Mouse (Mus musculus) forebrain, embryonic 11.5 days (tissue): ENCODE results near the gene Thoc6. TPM values are rescaled to one million over a fixed set of nuclear protein-coding genes. Genes with fewer than 3 reads are reported as not detected.

Experiments used
- ATAC-seq: fragments of 200-750 bp; cut with Nextera tagmentation; replicated peaks from 2 replicates; pipeline ENCODE4 v1.8.0; 2017; ENCODE audit warnings: moderate TSS enrichment; ENCODE audit not compliant: low FRiP score
- DNase-seq: peaks from one replicate; pipeline ENCODE4 v3.0.0-alpha.2; 2017; ENCODE audit warnings: low spot score
- H3K27ac ChIP-seq: fragments of 300-500 bp; sonication (generic); 2 replicates; pipeline ENCODE4 v1.5.1; 2014; ENCODE audit warnings: low read depth, low read length
- H3K27me3 ChIP-seq: fragments of 300-500 bp; sonication (generic); 2 replicates; pipeline ENCODE4 v1.6.1; 2014; ENCODE audit warnings: mild to moderate bottlenecking, low read length, mixed read lengths; ENCODE audit not compliant: control insufficient read depth, insufficient read depth
- H3K36me3 ChIP-seq: fragments of 300-500 bp; sonication (generic); 2 replicates; pipeline ENCODE4 v1.6.1; 2014; ENCODE audit warnings: mild to moderate bottlenecking, low read length, moderate library complexity, mixed read lengths; ENCODE audit not compliant: control insufficient read depth, insufficient read depth
- H3K4me1 ChIP-seq: fragments of 300-500 bp; sonication (generic); replicated peaks from 2 replicates; pipeline ENCODE4 v1.6.1; 2014; ENCODE audit warnings: low read length, mixed read lengths; ENCODE audit not compliant: control insufficient read depth, insufficient read depth
- H3K4me2 ChIP-seq: fragments of 300-500 bp; sonication (generic); 2 replicates; pipeline ENCODE4 v1.6.1; 2014; ENCODE audit warnings: low read depth, mild to moderate bottlenecking, low read length, moderate library complexity, mixed read lengths; ENCODE audit not compliant: severe bottlenecking
- H3K4me3 ChIP-seq: fragments of 300-500 bp; sonication (generic); 2 replicates; pipeline ENCODE4 v1.5.1; 2014; ENCODE audit warnings: low read depth, low read length
- H3K9ac ChIP-seq: fragments of 300-500 bp; sonication (generic); 2 replicates; pipeline ENCODE4 v1.6.1; 2014; ENCODE audit warnings: low read length
- H3K9me3 ChIP-seq: fragments of 300-500 bp; sonication (generic); 2 replicates; pipeline ENCODE4 v1.6.1; 2016; ENCODE audit warnings: low read length, mixed read lengths; ENCODE audit not compliant: control insufficient read depth
- WGBS: fragments of 180-500 bp; shearing (Covaris S2); extraction: QIAGEN DNeasy Blood & Tissue Kit; methylation state at CpG from one replicate; pipeline ENCODE4 v1.1.7; 2014; 5-methylcytosine and 5-hydroxymethylcytosine counted together
- polyA plus RNA-seq: library from polyadenylated mRNA; unstranded; fragments of >200 nt; fragmentation: Nextera tagmentation; extraction: Ambion mirVana; gene quantifications from 2 replicates; pipeline ENCODE4 v1.2.1, GENCODE M21; 2014

Gene Thoc6
- polyA plus RNA-seq, 1 experiment from 2014 or later = 56.6 TPM

GRCm38 (mm10) chr17:23674271-23674952 lies 730 bp upstream of the Thoc6 start:
- H3K27ac ChIP-seq = no peak overlapping the region
- H3K4me3 ChIP-seq = peak overlapping the region; percentile 44
- H3K27me3 ChIP-seq = peaks cover 18% of the 10 kb centered on the region
- H3K9ac ChIP-seq = peak overlapping the region; percentile 56
- 47% methylated on average over 9 of the region's 9 CpGs for WGBS
- DNase-seq = no peak
- ATAC-seq = no peak
- peak overlapping the region; percentile 78 for H3K4me2 ChIP-seq
- H3K9me3 ChIP-seq = no peaks in the 10 kb centered on the region
- no peaks in the 10 kb centered on the region for H3K36me3 ChIP-seq
- H3K4me1 ChIP-seq = peaks cover 9% of the 10 kb centered on the region; the same call in 1 of the 2 replicates

- Histone ChIP-seq H3K4me1 (peaks cover 9% of the 10 kb centered on the region; the same call in 1 of the 2 replicates), H3K27ac (no peak overlapping the region), H3K36me3 (no peaks in the 10 kb centered on the region), H3K9ac (no peak overlapping the region), H3K27me3 (peaks cover 8% of the 10 kb centered on the region), H3K4me3 (no peak overlapping the region), H3K4me2 (peak overlapping the region; percentile 78), H3K9me3 (no peaks in the 10 kb centered on the region)
- 73% methylated on average over 3 of the region's 3 CpGs for WGBS
- ATAC-seq (no peak), DNase-seq (no peak)
These were observed 921 bp downstream of the Thoc6 start for GRCm38 (mm10) chr17:23672761-23673160.

- no peak overlapping the region for H3K9ac ChIP-seq
- H3K9me3 ChIP-seq = no peaks in the 10 kb centered on the region
- 97% methylated on average over 3 of the region's 3 CpGs for WGBS
- DNase-seq (no peak), ATAC-seq (no peak)
- no peak overlapping the region for H3K4me3 ChIP-seq
- H3K4me1 ChIP-seq = peaks cover 9% of the 10 kb centered on the region; the same call in 1 of the 2 replicates
- no peak overlapping the region for H3K27ac ChIP-seq
- H3K36me3 ChIP-seq = no peaks in the 10 kb centered on the region
- no peak overlapping the region for H3K4me2 ChIP-seq
- H3K27me3 ChIP-seq = peaks cover 8% of the 10 kb centered on the region
These were observed 2.2 kb downstream of the Thoc6 start for GRCm38 (mm10) chr17:23671519-23671918.

- H3K27me3 ChIP-seq = peaks cover 6% of the 10 kb centered on the region
- H3K4me3 ChIP-seq = no peak overlapping the region
- no peak for DNase-seq
- no peak overlapping the region for H3K27ac ChIP-seq
- 95% methylated on average over 7 of the region's 7 CpGs for WGBS
- H3K4me2 ChIP-seq = no peak overlapping the region
- H3K36me3 ChIP-seq = no peaks in the 10 kb centered on the region
- no peak overlapping the region for H3K9ac ChIP-seq
- no peak for ATAC-seq
- H3K9me3 ChIP-seq = no peaks in the 10 kb centered on the region
- peaks cover 5% of the 10 kb centered on the region; the same call in 1 of the 2 replicates for H3K4me1 ChIP-seq
These were observed 3.1 kb downstream of the Thoc6 start for GRCm38 (mm10) chr17:23670516-23671074.

GRCm38 (mm10) chr17:23665511-23665910 lies 8.2 kb downstream of the Thoc6 start:
- Histone ChIP-seq H3K9ac (no peak overlapping the region), H3K27me3 (peaks cover 14% of the 10 kb centered on the region), H3K4me3 (no peak overlapping the region), H3K36me3 (no peaks in the 10 kb centered on the region), H3K4me1 (0 out of 2 replicates have a peak, but pooled peaks cover 2% of the 10 kb centered on the region), H3K27ac (no peak overlapping the region), H3K4me2 (no peak overlapping the region), H3K9me3 (no peaks in the 10 kb centered on the region)
- ATAC-seq (no peak), DNase-seq (no peak)
- 83% methylated on average over 14 of the region's 14 CpGs for WGBS

GRCm38 (mm10) chr17:23664556-23665021 lies 9.1 kb downstream of the Thoc6 start:
- H3K4me3 ChIP-seq = no peak overlapping the region
- peak; percentile 49 for ATAC-seq
- no peak for DNase-seq

GRCm38 (mm10) chr17:23661526-23661925 lies 12.2 kb downstream of the Thoc6 start:
- Histone ChIP-seq H3K9me3 (no peaks in the 10 kb centered on the region; the same call in 1 of the 2 replicates), H3K4me1 (0 out of 2 replicates have a peak, but pooled peaks cover 2% of the 10 kb centered on the region), H3K27ac (no peak overlapping the region), H3K4me2 (no peak overlapping the region), H3K36me3 (no peaks in the 10 kb centered on the region), H3K27me3 (peaks cover 23% of the 10 kb centered on the region), H3K4me3 (no peak overlapping the region), H3K9ac (no peak overlapping the region)
- 4% methylated on average over 9 of the region's 9 CpGs for WGBS
- DNase-seq (peak; percentile 71), ATAC-seq (no peak)

More at GRCm38 (mm10) chr17:23664556-23665021, 9.1 kb downstream of the Thoc6 start:
- Histone ChIP-seq H3K4me1 (0 out of 2 replicates have a peak, but pooled peaks cover 2% of the 10 kb centered on the region), H3K36me3 (no peaks in the 10 kb centered on the region), H3K9me3 (no peaks in the 10 kb centered on the region), H3K27ac (no peak overlapping the region), H3K9ac (no peak overlapping the region), H3K27me3 (peaks cover 23% of the 10 kb centered on the region), H3K4me2 (no peak overlapping the region)
- WGBS = 10% methylated on average over 5 of the region's 5 CpGs

- Histone ChIP-seq H3K4me2 (no peak overlapping the region), H3K27ac (no peak overlapping the region), H3K9me3 (no peaks in the 10 kb centered on the region; the same call in 1 of the 2 replicates), H3K4me3 (no peak overlapping the region), H3K9ac (no peak overlapping the region), H3K36me3 (no peaks in the 10 kb centered on the region), H3K4me1 (0 out of 2 replicates have a peak, but pooled peaks cover 2% of the 10 kb centered on the region), H3K27me3 (peaks cover 23% of the 10 kb centered on the region)
- ATAC-seq (no peak), DNase-seq (no peak)
- 5% methylated on average over 14 of the region's 14 CpGs for WGBS
These were observed 12.8 kb downstream of the Thoc6 start for GRCm38 (mm10) chr17:23660876-23661200.
